Mouse (Mus musculus) heart, embryonic 14.5 days (tissue): ENCODE measurements at regions not wholly inside any gene's neighbourhood (a gene's known extent, or its start where the extent isn't known, plus 50 kb on each side); places are given as distances from the start of the nearest gene placed in this dataset.

ENCODE experiments used
- ATAC-seq: fragments of 200-750 bp; cut with Nextera tagmentation; 2 replicates; pipeline ENCODE4 v1.8.0; 2017; ENCODE audit warnings: low read depth, moderate TSS enrichment; ENCODE audit not compliant: insufficient number of reproducible peaks, insufficient read depth, low FRiP score
- H3K27ac ChIP-seq, 2 experiments: fragments of 200-500 bp in 1 of 2; fragments of 300-500 bp in 1 of 2; sonication (generic) in 1 of 2; replicated peaks in 1 of 2; 2 replicates each; pipeline ENCODE4 v1.5.1; 2012 to 2014; ENCODE audit warnings: low read depth in 2 of 2, low read length in 2 of 2, control low read depth in 1 of 2, mild to moderate bottlenecking in 1 of 2, mixed read lengths in 1 of 2; ENCODE audit not compliant: control insufficient read depth in 1 of 2, insufficient read depth in 1 of 2
- H3K27me3 ChIP-seq: fragments of 300-500 bp; sonication (generic); 2 replicates; pipeline ENCODE4 v1.6.1; 2014; ENCODE audit warnings: mild to moderate bottlenecking, low read length, control low read depth; ENCODE audit not compliant: control insufficient read depth, insufficient read depth
- H3K36me3 ChIP-seq: fragments of 300-500 bp; sonication (generic); 2 replicates; pipeline ENCODE4 v1.6.1; 2014; ENCODE audit warnings: mild to moderate bottlenecking, control low read depth, low read length, mixed read lengths; ENCODE audit not compliant: control insufficient read depth, insufficient read depth
- H3K4me1 ChIP-seq, 2 experiments: fragments of 200-500 bp in 1 of 2; fragments of 300-500 bp in 1 of 2; sonication (generic) in 1 of 2; 2 replicates each; pipeline ENCODE4 v1.6.1; 2012 to 2014; ENCODE audit warnings: low read length in 2 of 2, control low read depth in 1 of 2, mixed read lengths in 1 of 2; ENCODE audit not compliant: control insufficient read depth in 2 of 2, insufficient read depth in 2 of 2
- H3K4me2 ChIP-seq: fragments of 300-500 bp; sonication (generic); 2 replicates; pipeline ENCODE4 v1.6.1; 2014; ENCODE audit warnings: mild to moderate bottlenecking, low read length
- H3K4me3 ChIP-seq, 2 experiments: fragments of 200-500 bp in 1 of 2; fragments of 300-500 bp in 1 of 2; sonication (generic) in 1 of 2; 2 replicates each; pipeline ENCODE4 v1.5.1; 2012 to 2014; ENCODE audit warnings: low read length in 2 of 2, mild to moderate bottlenecking in 2 of 2, control low read depth in 1 of 2, low read depth in 1 of 2, moderate library complexity in 1 of 2; ENCODE audit not compliant: control insufficient read depth in 1 of 2, insufficient read depth in 1 of 2
- H3K9ac ChIP-seq: fragments of 300-500 bp; sonication (generic); 2 replicates; pipeline ENCODE4 v1.6.1; 2014; ENCODE audit warnings: mild to moderate bottlenecking, low read length
- H3K9me3 ChIP-seq: fragments of 300-500 bp; sonication (generic); 2 replicates; pipeline ENCODE4 v1.6.1; 2016; ENCODE audit warnings: low read length, control low read depth; ENCODE audit not compliant: control insufficient read depth
- WGBS: fragments of 180-500 bp; shearing (Covaris S2); extraction: QIAGEN DNeasy Blood & Tissue Kit; methylation state at CpG from one replicate; pipeline ENCODE4 v1.1.7; 2014; 5-methylcytosine and 5-hydroxymethylcytosine counted together

DNA sequence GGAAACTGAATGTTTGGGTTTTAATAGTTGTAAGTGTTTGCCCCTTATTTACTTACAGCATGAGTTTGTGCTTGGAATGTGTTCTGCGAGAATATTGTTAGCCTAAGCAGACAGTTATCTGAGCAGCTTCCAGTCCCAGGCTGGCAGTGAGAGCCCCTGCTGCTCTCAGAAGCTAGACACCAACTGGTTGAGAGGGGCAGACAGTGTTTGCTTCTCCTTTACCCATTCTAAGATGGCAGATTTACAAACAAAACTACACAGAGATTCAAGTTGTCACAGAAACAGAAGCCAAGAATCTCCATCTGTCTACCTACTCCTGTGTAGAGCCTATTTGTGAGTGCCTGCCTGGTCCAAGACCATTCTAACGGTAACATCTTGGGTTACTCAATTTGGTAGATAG, 122.4 kb upstream of the Tyw5 start:
- no peaks in the 10 kb centered on the region for H3K36me3 ChIP-seq
- H3K27ac ChIP-seq = no peak overlapping the region
- H3K4me3 ChIP-seq = no peak overlapping the region
- H3K9me3 ChIP-seq = no peaks in the 10 kb centered on the region
- no peaks in the 10 kb centered on the region for H3K27me3 ChIP-seq
- no peak for ATAC-seq
- 57% methylated on average over 2 of the region's 2 CpGs for WGBS
- H3K4me1 ChIP-seq = peaks cover 0 to 13% of the 10 kb centered on the region in 2 experiments; a peak in 2 of 4 replicates
- H3K9ac ChIP-seq = no peak overlapping the region
- H3K4me2 ChIP-seq = no peak overlapping the region

DNA sequence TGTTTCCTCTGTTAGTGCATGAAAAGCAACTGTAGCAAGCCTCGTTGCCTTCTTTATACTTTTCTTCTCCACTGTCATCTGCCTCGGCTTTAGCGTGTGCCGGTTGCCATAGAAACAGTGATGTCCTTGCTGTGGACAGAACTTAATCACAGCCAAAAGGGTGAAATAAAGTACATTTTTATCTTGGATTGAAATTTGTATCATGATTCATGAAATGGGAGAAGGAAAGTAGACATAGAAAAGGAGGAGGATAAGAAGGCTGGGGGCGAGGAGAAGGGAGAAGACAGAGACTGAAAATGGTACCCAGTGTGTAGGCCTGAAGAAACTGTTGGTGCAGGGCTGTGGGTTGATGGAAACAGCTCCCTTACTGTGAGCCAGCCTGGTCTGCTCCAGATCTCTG, 130.5 kb upstream of the Tyw5 start:
- Histone ChIP-seq H3K27me3 (no peaks in the 10 kb centered on the region), H3K4me3 (no peak overlapping the region), H3K4me2 (no peak overlapping the region), H3K4me1 (no peaks in the 10 kb centered on the region), H3K36me3 (no peaks in the 10 kb centered on the region), H3K9ac (no peak overlapping the region), H3K27ac (no peak overlapping the region), H3K9me3 (no peaks in the 10 kb centered on the region)
- ATAC-seq = no peak
- 85% methylated on average over 5 of the region's 5 CpGs for WGBS

DNA sequence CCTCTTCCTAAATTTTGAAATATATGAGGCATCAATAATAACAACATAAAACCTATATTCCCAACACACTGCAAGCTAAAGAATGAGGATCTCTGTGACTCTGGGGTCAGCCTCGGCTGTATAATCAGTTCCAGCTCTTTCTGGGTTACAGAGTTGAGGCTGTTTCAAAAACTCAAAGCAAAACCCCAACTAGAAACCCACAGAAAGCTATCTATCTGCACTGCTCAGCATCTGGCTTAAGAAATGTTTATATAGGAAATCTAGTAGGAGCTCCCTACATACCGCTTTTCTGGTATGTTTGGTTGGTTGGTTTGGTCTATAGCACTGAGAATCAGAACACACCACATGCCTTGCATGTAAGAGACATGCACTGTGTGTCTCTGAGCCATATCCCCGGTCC, 137.8 kb upstream of the Tyw5 start:
- ATAC-seq = no peak

DNA sequence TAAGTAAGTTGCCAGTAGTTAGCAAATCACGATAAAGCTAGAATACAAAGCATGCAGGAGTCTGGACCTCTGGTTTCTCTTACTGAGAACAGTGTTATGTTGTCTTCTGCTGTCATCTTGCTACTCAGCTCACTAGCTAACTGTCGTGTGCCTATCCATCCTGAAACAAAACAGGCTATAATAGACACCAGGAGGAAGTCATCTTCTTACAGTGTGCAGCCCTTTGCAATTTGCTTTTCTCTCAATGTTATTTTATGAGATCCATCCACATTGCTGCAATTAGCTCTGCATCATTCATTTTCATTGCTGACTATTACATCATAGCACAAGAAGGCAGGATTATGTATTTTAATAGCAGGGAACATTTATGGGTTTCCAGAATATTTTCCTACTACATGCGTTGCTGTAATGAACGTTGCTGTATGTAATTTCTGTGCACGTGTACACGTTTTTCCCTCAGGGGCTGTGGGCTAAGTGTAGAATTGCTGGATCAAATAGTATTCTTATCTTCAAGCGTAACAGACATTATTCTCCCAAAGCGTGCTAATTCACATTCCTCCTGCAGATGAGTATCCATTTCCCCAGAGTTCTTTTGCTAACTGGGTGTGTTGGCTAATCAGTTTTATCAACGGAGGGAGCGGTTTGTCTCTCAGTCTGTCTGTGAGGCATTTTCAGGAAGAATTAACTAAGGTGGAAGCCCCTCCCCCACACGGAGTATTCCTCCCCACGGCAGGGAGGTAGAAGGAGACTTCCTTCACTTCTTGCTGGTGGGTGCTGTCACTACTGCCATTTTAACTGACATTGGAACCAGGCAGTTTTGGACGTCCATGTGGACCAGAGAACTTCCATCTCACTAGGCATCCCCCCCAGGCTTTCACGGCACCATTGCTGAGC, 139.1 kb upstream of the Tyw5 start:
- no peak overlapping the region for H3K4me3 ChIP-seq
- 39% methylated on average over 14 of the region's 14 CpGs for WGBS
- H3K36me3 ChIP-seq = no peaks in the 10 kb centered on the region
- H3K27ac ChIP-seq = no peak overlapping the region
- H3K9me3 ChIP-seq = no peaks in the 10 kb centered on the region
- peaks cover 6 to 8% of the 10 kb centered on the region in 2 experiments for H3K4me1 ChIP-seq
- H3K27me3 ChIP-seq = no peaks in the 10 kb centered on the region
- H3K4me2 ChIP-seq = peak overlapping the region; percentile 21; the same call in 1 of the 2 replicates
- ATAC-seq = no peak
- no peak overlapping the region for H3K9ac ChIP-seq

More for the DNA sequence above, 137.8 kb upstream of the Tyw5 start:
- H3K9me3 ChIP-seq = no peaks in the 10 kb centered on the region
- no peaks in the 10 kb centered on the region for H3K27me3 ChIP-seq
- 58% methylated on average over 3 of the region's 3 CpGs for WGBS
- peaks cover 6 to 8% of the 10 kb centered on the region in 2 experiments for H3K4me1 ChIP-seq
- no peak overlapping the region for H3K4me2 ChIP-seq
- H3K4me3 ChIP-seq = no peak overlapping the region
- H3K27ac ChIP-seq = no peak overlapping the region
- H3K36me3 ChIP-seq = no peaks in the 10 kb centered on the region
- no peak overlapping the region for H3K9ac ChIP-seq

DNA sequence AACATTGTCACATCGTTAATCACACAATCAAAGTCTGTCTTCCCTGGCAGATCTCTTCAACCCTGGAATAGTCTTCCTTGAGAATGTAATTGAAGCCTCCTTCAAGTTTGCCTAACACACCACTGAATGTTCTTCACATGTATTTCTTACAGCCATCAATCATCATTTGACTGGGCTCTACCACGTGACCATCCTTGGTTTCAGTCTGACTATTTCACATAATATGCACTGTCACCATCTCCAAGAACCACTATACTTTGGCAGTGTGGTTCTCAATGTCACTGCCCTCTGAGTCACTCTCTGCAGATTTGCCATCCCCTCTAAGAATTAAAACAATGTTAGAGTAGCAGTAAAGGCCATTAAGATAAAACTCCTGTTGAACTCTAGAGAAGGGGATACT, 154.6 kb upstream of the Tyw5 start:
- Histone ChIP-seq H3K9me3 (no peaks in the 10 kb centered on the region), H3K27me3 (no peaks in the 10 kb centered on the region), H3K27ac (no peak overlapping the region), H3K36me3 (no peaks in the 10 kb centered on the region), H3K4me2 (no peak overlapping the region), H3K4me3 (no peak overlapping the region), H3K9ac (no peak overlapping the region), H3K4me1 (no peaks in the 10 kb centered on the region)
- 84% methylated on average over 2 of the region's 2 CpGs for WGBS
- no peak for ATAC-seq

DNA sequence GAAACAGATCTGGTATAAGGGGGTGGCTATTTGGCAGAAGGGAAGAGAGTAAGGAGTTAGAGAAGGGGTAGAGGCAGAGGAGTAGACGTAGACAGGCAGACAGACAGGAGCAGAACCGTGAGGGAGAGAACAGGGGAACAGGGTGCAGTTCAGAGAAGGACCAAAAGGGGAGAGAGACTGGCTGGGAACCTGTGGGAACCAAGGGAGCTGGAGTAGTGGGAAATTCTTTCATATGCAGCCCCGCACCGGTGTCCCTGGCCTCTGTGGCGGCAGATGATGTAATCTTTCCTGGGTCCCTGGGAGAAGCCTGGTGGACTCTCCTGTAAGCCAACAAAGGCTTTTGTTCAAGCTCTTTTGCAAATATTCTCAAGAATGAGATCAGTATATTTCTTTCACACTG, 157.8 kb upstream of the Tyw5 start:
- no peaks in the 10 kb centered on the region for H3K36me3 ChIP-seq

DNA sequence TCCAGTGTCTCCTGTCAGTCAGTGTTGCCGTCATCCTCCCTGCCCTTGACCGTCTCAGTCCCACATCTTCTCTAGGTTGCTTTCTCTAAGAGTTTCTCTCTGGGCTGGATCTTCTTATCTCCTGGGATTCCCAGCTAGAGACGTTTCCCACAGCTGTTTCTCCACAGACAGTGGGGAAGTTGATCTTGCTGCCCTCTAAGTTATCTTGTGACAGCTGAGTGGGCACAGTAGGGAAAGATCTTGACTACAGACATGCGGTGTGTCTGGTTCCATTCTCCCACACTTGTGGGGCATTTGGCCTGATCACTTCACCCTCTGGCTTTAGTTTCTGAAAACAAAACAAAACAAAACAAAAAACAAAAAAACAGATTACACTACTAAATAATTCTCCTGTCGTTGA, 165.2 kb upstream of the Tyw5 start:
- H3K27ac ChIP-seq = peak overlapping the region; percentile 26 to 41; a peak in 3 of 4 replicates
- H3K9me3 ChIP-seq = peaks cover 11% of the 10 kb centered on the region; the same call in 1 of the 2 replicates
- peaks cover 14 to 21% of the 10 kb centered on the region in 2 experiments for H3K4me1 ChIP-seq
- no peak overlapping the region for H3K9ac ChIP-seq
- WGBS = 24% methylated on average over 5 of the region's 5 CpGs
- no peak overlapping the region for H3K4me2 ChIP-seq
- no peaks in the 10 kb centered on the region for H3K36me3 ChIP-seq
- no peak for ATAC-seq
- no peaks in the 10 kb centered on the region for H3K27me3 ChIP-seq
- no peak overlapping the region for H3K4me3 ChIP-seq

More for the DNA sequence above, 157.8 kb upstream of the Tyw5 start:
- H3K4me3 ChIP-seq = no peak overlapping the region
- H3K4me2 ChIP-seq = no peak overlapping the region
- H3K9ac ChIP-seq = no peak overlapping the region
- 43% methylated on average over 5 of the region's 5 CpGs for WGBS
- no peak for ATAC-seq
- no peak overlapping the region for H3K27ac ChIP-seq
- H3K9me3 ChIP-seq = peaks cover 11% of the 10 kb centered on the region; the same call in 1 of the 2 replicates
- no peaks in the 10 kb centered on the region for H3K4me1 ChIP-seq
- H3K27me3 ChIP-seq = no peaks in the 10 kb centered on the region
